Mouse (Mus musculus) heart, adult 2 months (tissue): ENCODE measurements around the gene Car9.

ENCODE experiments used
- CTCF ChIP-seq: fragments of 200-600 bp; IDR thresholded peaks from 2 replicates; pipeline ENCODE4 v1.8.1; 2022; ENCODE audit warnings: antibody characterized with exemption, mild to moderate bottlenecking, moderate library complexity
- POLR2A ChIP-seq: fragments of 200-500 bp; IDR thresholded peaks from 2 replicates; pipeline ENCODE4 v1.6.1; 2011; ENCODE audit warnings: mild to moderate bottlenecking, low read depth, low read length, control low read depth; ENCODE audit not compliant: insufficient read depth

- TF ChIP-seq POLR2A, result no peak
- TF ChIP-seq CTCF, result no peak
These were observed 40.4 kb downstream of the Car9 start for GRCm38 (mm10) chr4:43547160-43547559.
